Mouse (Mus musculus) cerebral cortex, adult 2 months (tissue): ENCODE data around the gene Oscp1.

ENCODE experiments used
- WGBS: fragments of 180-500 bp; shearing (Covaris S2); methylation state at CpG from one replicate; pipeline ENCODE4 v1.1.7; 2018; 5-methylcytosine and 5-hydroxymethylcytosine counted together

Oscp1 gene

DNA sequence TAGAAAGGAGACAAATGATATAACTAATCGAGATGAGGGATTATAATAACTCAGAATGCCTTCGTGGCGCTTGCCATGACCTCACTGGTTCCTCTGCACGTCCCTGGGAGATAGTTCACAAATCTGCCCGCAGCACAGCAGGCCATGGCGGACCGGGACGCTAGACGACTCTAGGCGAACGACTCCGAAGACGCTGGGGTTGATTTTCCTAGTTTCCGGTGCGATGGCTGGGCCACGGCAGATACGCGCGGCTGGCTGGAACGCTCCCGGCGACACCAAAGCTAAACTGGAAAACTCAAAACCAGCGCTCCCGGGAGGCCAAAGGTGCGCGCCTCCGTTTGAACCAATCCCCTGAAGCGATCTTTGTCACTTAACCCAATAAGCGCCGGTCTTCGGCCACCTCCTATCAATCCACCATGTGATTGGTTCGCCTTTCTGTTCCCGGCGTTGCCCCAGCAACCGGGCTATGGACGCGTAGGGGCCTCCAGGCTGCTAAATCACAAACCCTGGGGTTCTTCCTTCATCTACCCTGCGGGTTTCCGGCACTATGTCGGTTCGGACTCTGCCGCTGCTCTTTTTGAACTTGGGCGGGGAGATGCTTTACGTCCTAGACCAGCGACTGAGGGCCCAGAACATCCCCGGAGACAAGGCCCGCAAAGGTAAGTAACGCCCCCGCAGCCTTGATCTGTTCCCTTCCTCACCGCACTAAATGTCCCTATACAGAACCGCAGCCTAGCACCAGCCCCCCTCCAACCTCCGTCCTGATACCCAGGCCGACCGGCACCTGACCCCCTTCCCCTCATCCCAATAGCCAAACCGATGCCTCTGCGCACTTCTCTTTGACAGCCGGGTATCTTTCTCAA lies at the start of gene Oscp1:
Gene Oscp1, plus strand, starts transcription at position 432 of the 863 bp plus-strand sequence.
- under 1% methylated on average over 57 of the region's 57 CpGs for WGBS

DNA sequence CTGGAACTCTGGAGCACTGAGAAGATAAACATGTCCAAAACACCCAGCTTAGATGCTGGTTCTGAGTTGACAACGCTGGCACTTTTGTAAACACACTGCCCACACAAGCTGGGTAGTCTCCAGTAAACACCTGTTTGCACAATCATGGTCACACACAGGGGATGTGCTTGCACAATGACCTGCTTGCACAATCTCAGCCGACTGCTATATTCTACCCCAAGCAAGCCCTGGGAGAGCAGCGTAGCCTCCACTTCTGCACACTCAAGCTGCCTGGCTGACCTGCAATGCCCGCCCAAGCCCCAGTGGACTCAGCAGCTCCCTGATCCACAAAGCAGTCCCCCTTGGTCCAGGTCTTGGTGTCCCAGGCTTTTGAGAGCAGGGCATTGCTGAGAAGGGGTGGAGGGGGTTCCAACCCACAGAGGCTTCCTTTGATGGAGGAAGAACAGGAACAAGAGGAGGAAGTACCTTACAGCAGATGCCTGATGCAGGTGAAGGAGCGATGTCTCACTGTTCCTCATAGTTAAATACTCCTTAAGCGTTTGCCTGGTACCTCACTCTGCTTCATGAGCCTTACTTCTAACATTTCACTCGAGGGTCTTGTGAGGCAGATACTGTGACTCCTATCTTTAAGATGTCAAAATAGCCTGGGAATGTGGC lies 40.6 kb upstream of the Oscp1 start:
- WGBS = 80% methylated on average over 7 of the region's 7 CpGs

DNA sequence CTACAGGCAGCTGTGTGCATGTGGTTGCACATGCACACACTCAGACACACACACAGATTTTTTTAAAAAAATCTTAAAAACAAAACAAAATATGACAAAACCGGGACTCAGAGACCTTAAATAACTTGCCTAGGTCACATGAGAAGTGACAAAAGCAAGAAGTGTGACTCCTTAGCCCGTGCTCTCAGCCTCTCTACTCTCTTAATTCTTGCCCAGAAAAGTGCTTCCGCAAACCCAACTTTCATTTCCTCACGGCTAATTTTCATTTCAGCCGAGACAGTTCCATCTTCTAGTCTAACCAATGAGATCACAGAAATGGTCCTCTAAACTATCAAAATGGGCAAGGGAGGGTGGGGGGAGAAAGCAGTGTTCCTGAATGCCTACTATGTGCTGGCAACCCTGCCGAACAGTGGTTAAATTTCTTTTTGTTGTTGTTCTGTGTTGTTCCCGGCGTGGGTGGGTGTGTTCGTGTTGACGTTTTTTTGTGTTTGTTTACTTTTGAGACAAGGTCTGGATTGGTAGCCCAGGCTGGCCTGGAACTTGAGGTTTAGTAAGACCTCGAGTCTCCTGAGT lies 39.3 kb upstream of the Oscp1 start:
- 74% methylated on average over 11 of the region's 11 CpGs for WGBS

DNA sequence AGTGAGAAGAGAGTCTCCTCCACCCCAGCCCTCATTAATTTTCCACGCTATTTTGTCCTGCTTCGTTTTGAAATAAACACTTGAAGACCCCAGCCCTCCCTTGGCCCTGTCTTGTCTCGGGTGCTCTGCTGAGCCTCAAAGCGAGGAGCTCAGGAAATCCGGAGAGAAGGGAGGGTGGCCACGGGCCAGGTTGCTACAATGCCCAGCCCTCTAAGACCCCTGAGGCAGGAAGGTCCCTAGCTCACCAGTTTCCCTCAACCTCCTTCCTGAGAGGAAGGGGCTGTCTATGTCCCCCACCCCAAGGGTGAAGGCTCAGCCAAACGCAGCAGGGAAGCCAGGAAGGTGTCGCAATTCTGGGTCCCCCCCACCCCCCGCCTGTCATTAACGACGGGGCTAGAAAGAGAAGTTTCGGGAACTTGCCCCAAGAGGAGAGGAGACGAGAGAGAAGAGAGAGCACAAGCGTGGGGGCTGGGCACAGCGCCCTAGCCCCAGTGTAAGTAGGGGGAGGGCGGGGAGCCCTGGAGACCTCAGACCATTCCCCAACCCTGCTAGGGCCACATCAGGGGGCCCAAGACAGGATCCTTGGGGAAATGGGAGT lies 34.0 kb upstream of the Oscp1 start, which contains the start of gene Csf3r:
Gene Csf3r, plus strand, starts transcription at position 248 of the 598 bp plus-strand sequence.
- 62% methylated on average over 16 of the region's 16 CpGs for WGBS

DNA sequence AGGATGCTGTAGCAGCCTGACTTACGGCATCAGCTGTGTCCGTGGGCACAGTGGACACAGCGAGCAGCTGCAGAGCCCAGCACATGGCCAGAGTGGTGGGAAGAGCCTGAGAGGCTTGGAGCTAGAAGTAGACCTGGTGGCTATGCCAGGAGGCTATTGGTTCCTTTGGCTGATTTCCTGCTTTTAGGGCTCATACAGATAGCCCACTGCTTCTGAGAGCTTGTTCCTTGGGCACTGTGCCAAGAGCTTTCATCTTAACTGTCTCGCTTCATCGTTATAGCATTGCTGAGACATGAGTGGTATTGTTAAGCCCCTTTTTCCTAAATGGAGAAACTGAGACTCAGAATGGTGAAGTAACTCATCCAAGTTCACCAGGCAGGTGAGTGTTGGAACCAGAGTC lies 32.6 kb upstream of the Oscp1 start:
- WGBS = 75% methylated on average over 5 of the region's 5 CpGs

DNA sequence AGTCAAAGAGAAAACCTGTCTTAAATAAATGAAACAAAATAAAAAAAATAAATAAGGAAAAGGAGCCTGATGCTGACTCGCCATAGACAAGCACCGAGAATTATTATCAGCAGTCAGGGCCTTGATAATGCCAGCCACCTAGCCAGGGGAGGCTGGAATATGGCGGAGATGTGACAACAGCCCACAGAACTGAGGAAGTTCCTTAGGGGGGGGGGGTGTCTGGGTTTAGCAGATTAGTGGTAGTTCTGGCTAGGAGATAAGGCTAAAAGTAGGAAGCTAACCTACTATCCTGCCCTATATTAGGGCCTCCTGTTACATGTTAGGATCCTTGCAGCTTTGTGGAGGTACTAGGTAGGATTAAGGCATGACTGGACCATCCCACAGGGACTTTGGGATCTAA lies 30.4 kb upstream of the Oscp1 start:
- WGBS = 88% methylated on average over 3 of the region's 3 CpGs

DNA sequence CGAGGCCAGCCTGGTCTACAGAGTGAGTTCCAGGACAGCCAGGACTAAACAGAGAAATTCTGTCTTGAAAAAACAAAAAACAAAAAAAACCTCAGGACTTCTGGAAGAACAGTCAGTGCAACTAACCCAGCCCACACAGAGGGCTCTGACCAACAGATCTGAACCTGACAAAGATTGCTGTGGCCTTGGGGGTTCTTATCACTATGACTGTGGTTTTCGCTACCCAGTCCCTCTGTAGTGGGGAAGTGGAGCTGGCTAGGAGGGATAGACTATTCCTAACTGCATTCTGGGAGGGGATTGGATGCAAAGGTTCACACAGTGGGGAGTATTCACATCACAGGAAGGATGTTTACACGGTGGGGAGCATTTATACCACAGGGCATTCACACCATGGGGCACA lies 29.3 kb upstream of the Oscp1 start:
- WGBS = 69% methylated on average over 3 of the region's 3 CpGs

DNA sequence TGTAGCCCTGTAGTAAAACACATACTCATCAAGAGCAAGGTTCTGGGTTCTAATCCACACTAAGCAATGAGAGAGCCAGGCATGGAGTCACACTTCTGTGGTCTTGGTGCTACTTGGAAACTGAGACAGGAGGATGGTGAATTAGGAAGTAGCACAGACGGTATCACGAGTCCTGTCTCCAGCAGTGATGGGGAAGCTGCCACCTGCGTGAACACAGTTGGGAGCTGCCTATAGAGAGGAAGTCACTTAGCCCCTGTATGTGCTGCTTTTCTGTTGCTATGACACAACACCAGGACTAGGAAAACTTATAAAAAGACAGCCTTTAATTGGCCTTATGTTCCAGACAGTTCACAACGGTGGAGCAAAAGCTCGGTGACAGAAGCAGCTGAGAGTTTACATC lies 27.7 kb upstream of the Oscp1 start:
- 54% methylated on average over 5 of the region's 5 CpGs for WGBS

DNA sequence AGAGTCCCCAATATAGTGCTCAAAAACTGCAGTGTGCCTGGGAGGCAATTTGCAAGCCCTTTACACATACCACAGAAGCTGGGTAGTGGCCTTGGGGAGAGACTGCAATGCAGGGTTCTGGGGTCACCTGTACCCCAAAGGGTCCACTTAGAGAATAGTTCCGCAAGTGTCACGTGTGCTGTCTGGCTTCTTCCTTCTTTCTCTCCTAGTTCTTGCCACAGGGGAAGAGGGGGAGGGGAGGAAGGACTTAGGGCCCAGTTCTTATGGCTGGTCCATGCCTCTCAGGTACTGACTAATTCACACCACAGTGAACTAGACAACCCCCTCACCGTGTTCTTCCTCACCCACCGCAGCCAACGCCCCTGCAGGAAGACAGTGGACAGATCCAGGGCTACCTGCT lies 23.0 kb upstream of the Oscp1 start:
- 86% methylated on average over 5 of the region's 5 CpGs for WGBS

GRCm38 (mm10) chr4:126046851-126047585 lies 11.3 kb upstream of the Oscp1 start, which contains the start of gene Mrps15:
Gene Mrps15 (plus strand): TSS chr4:126046925.
- WGBS = under 1% methylated on average over 56 of the region's 56 CpGs

DNA sequence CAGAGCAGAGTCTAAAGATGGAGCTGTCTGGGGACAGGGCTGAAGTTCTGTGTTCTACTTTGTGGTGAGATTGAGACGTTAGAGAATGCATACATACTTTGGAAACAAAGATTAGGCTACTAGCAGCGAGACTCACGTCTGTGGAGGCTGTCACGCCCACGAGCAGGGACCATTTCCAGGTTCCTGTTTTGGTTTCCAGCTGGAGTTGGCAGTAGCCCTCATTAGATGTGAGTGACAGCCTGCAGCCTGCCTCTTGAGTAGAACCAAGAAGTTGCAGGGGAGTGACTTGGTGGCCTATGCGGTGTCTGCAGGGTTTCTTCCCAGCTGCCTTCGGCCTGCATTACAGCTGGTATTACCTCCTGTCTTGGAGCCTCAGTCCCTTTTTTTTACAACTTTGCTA lies 6.7 kb upstream of the Oscp1 start:
- WGBS = 38% methylated on average over 7 of the region's 7 CpGs

- 16% methylated on average over 19 of the region's 19 CpGs for WGBS
Observed at GRCm38 (mm10) chr4:126057207-126058133, 895 bp upstream of the Oscp1 start.

DNA sequence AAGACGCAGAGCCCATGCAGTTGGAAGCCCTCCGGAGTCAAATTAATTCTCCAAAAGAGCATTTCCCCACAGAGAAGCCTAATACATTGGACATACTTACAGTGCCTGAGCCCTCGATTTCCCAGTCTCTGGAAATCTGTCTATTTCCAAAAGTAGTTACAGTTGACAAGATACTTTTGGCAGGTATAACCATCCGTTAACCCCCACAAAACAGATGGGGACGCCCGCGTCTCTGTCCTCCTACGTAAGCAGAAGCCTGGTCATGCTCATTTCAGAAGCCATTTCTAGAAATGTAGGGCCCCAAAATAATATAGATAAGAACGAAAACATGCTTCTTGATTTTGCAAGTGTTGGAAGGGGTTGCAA lies 615 bp downstream of the Oscp1 start:
- 19% methylated on average over 9 of the region's 9 CpGs for WGBS

DNA sequence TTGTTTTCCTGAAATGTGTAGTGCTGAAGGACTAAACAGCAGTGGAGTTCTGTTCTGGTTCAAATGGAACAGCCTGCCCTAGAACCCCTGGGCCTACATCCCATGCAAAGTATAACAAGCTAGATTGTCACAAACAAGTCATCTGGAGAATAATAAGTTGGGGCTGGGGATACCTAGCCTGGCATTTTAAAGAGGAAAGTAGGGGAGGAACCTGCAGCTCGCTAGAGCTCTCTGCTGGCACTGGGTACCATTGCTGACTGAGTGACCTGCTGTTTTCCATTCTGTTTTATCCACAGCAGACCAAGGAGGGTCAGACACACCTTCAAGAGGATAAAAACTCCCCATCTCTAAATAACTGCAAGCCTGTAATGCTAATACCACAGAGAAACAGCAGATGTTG lies 4.5 kb downstream of the Oscp1 start:
- WGBS = 60% methylated on average over 1 of the region's 1 CpGs

DNA sequence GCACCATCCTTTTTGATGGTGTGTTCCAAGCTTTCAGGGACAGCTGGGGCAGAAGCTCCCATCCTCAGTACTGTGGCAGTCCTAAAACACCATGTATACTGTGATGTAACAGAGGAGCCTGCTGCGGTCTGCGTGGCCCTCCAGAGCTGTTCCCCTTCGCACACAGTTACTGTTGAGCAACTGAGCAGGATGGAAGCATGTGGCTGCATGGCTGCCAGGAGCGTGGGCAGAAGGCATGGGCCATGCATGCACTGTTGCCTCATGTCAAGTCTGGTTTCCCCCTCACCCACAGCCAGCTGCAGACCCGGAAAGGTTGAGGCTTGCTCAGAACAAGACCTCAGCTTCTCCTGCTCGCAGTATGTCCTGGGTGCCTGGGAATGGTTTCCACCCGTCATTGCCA lies 6.9 kb downstream of the Oscp1 start:
- WGBS = 78% methylated on average over 7 of the region's 7 CpGs

- 43% methylated on average over 15 of the region's 15 CpGs for WGBS
Observed at GRCm38 (mm10) chr4:126067401-126068077, 9.2 kb downstream of the Oscp1 start.

DNA sequence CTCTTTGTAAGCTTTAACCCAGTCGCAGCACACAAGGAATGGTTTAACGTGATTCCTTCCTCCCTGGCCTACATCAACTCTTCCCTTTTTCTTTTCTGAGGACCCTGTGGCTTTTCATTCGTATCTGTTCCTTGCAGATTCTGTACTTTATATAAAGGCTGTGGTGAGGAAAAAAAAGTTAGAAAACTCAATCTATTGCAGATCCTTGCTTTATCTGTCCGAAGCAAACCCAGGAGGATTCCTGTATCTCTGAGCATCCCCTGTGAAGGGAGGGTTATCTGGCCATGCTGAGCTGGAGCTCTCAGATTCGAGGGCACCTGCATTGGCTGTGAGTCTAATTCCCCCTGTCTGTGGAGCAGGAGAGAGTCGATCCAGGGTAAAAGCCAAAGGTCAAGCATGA lies 10.5 kb downstream of the Oscp1 start:
- WGBS = 84% methylated on average over 6 of the region's 6 CpGs

GRCm38 (mm10) chr4:126077833-126078232 lies 19.5 kb downstream of the Oscp1 start:
- WGBS = 64% methylated on average over 6 of the region's 6 CpGs

- WGBS = 79% methylated on average over 4 of the region's 4 CpGs
Observed at GRCm38 (mm10) chr4:126079266-126079665, 20.9 kb downstream of the Oscp1 start.

- 100% methylated on average over 1 of the region's 1 CpGs for WGBS
Observed at GRCm38 (mm10) chr4:126081601-126082000, 23.2 kb downstream of the Oscp1 start.
